Mouse (Mus musculus) macrophage (primary cell): ENCODE measurements around the gene Mageb2. TPM values are rescaled to one million over a fixed set of nuclear protein-coding genes. Genes with fewer than 3 reads are reported as not detected.
"Not testable (repeated sequence)": the region's sequence is repeated elsewhere in the genome, so short reads cannot be mapped to it uniquely, and the experiment has no call there.

Source experiments
- H3K27ac ChIP-seq: fragments of 350-480 bp; formaldehyde crosslinking; 2 replicates; pipeline ENCODE4 v1.9.0; 2021
- H3K36me3 ChIP-seq: fragments of 350-480 bp; formaldehyde crosslinking; 2 replicates; pipeline ENCODE4 v1.9.0; 2021; ENCODE audit errors: inconsistent target
- H3K4me3 ChIP-seq: fragments of 350-480 bp; formaldehyde crosslinking; 2 replicates; pipeline ENCODE4 v1.9.0; 2021; ENCODE audit errors: inconsistent target
- H3K79me2 ChIP-seq: fragments of 350-480 bp; formaldehyde crosslinking; 2 replicates; pipeline ENCODE4 v1.9.0; 2021; ENCODE audit errors: inconsistent target
- WGBS: methylation state at CpG from one replicate; pipeline ENCODE4 v1.1.7; 2026; ENCODE audit warnings: inconsistent platforms; ENCODE audit not compliant: missing documents; 5-methylcytosine and 5-hydroxymethylcytosine counted together
- polyA plus RNA-seq: library from polyadenylated mRNA; stranded (reverse); fragments of 250-400 nt; gene quantifications from 3 replicates; pipeline ENCODE4 v1.2.4, GENCODE M21; 2018; ENCODE audit warnings: inconsistent platforms
- total RNA-seq, 78 experiments: library from RNA; depleted of rRNA; stranded (reverse); fragments of 250-400 nt; gene quantifications; 1 replicate in 9 of 78; 2 replicates in 24 of 78; 3 replicates in 43 of 78; 4 replicates in 2 of 78; pipeline ENCODE4 v1.2.4; 2018; ENCODE audit warnings: inconsistent platforms in 56 of 78

The Mageb2 gene
- not detected for total RNA-seq (2018; cell fraction: chromatin; rRNA removed)
- not detected for total RNA-seq (2018; cell fraction: cytosol; rRNA removed)
- not detected for total RNA-seq (2018; cell fraction: nucleus; rRNA removed)
- polyA plus RNA-seq = not detected in 3 replicates

DNA sequence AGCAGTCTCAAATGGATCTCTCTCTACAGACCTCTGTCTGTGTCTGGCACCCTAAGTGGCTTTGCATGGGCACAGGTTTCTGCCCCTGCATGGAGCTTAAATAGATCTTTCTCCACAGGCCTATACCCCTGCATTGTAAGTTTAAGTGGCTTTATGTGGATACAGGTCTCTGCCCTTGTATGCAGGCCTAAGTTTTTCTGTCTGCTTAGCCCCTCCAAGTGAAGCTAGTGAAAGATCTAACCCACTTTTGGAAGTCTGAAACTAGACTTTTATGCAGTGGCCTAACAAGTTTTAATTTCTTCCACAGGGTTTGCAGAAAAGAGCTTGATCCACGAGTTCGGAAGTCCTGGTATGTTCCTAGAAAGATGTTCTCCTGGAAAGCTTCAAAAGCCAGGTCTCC, at the start of gene Mageb2:
TSS of gene Mageb2 (plus strand) at position 301 of the 400 bp plus-strand sequence.
- not testable (repeated sequence) for H3K4me3 ChIP-seq, H3K36me3 ChIP-seq, H3K27ac ChIP-seq, H3K79me2 ChIP-seq
- WGBS = no CpG with 5 or more reads among the region's 2 CpGs

DNA sequence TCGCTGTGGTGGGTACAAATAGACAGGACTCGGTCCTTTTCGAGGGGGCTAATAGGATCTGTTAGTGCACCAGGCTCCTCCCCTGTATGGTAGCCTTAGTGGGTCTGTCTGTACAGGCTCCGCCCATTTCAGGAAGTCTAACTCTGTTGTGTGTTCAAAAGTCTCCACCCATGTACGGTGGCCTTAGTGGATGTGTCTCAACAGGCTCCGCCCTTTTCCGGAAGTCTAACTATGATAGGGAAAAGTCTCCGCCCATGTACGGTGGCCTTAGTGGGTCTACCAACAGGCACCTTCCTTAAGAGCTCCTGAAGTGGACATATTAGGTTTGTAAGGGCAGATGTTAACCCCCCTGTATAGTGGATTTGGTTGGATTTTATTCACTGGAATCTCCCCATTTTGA, 18.2 kb upstream of the Mageb2 start:
- H3K27ac ChIP-seq, H3K4me3 ChIP-seq, H3K79me2 ChIP-seq, H3K36me3 ChIP-seq: not testable (repeated sequence)
- 93% methylated on average over 6 of the region's 9 CpGs for WGBS

Other genes with a start within 250 kb of the Mageb2 start
- gene Gm5072, start 60.8 kb downstream of the Mageb2 start, polyA plus RNA-seq = not detected in 3 replicates
- gene Gm8914, start 148.4 kb downstream of the Mageb2 start, polyA plus RNA-seq = not detected in 3 replicates
- not detected in 3 replicates for gene 1700084M14Rik, start 244.2 kb downstream of the Mageb2 start, polyA plus RNA-seq